Mouse (Mus musculus): Measurements from ENCODE around the gene Atp8b4.

DNA sequence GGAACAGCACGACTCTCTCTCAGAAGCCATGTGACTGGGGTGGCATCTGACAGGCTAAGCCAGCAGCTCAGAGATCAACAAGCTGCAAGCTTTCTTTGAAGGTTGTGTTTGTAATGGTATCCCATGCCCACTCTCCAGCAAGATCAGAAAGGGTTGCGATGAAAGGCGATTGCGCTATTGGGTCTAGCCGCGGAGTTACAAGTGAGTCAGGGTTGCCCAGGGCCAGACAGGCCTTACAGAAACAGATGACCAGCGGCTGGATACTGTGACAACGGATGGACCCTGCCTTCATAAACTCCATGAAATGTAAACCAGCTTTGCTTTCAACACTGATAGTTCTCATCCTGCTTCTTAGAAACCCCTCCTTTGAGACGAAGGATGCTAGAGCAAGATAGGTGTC, 66.2 kb downstream of the Atp8b4 start:
- no peak for TF ChIP-seq CTCF (conservative IDR thresholded peaks at IDR 0.05; ENCODE audit: low read length)
- no peak for TF ChIP-seq NANOG (IDR thresholded peaks at IDR 0.05; ENCODE audit: borderline replicate concordance, low read length)
- no peak for TF ChIP-seq POU5F1 (IDR thresholded peaks at IDR 0.05; ENCODE audit: borderline replicate concordance, low read length)
